Mouse (Mus musculus): Measurements from ENCODE around the gene Hcn2. TPM values are rescaled to one million over a fixed set of nuclear protein-coding genes. Genes with fewer than 3 reads are reported as not detected.

Hcn2 gene
- total RNA-seq (2021): under 1 TPM; 0.47 to 0.84 TPM
- long read RNA-seq, experiment 1, partial matches to known transcripts: 2 of 3 reads
- long read RNA-seq, experiment 1, other reads (novel, unspliced or antisense): 0 of 3 reads
- long read RNA-seq, experiment 2: 0 reads

DNA sequence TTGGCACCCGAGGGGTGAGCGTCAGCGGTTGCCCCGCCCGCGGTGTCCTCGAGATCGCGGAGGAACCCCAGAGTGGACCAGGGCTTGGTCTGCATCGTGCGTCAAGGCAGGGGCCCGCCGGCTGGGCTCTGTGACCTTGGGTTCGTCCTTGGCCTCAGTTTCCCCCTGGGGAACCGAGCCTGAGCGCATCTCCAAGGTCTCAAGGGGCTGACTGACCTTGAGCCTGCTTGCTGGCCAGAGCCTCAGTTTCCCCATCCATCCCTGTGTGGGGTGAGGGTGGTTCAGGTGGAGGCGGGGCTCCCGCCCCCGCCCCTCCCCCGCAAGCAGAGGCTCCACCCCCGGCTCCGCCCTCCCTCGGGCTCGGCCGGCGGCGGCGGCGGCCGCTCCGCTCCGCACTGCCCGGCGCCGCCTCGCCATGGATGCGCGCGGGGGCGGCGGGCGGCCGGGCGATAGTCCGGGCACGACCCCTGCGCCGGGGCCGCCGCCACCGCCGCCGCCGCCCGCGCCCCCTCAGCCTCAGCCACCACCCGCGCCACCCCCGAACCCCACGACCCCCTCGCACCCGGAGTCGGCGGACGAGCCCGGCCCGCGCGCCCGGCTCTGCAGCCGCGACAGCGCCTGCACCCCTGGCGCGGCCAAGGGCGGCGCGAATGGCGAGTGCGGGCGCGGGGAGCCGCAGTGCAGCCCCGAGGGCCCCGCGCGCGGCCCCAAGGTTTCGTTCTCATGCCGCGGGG lies at the start of gene Hcn2:
Hcn2 (plus strand) TSS at position 381 of the 734 bp plus-strand sequence.
- no peak within 1 kb of the TSS for H3K27ac ChIP-seq
- peak within 1 kb of the TSS; percentile 70 for H3K4me3 ChIP-seq
- no peak for DNase-seq
- no peak for TF ChIP-seq CTCF (IDR thresholded peaks at IDR 0.05)
- intact Hi-C loops (cut with DNase I): no loop called here

GRCm38 (mm10) chr10:79668076-79668475 lies 48.4 kb upstream of the Hcn2 start:
- intact Hi-C loops (cut with DNase I): loop anchor here (2.0 kb wide), 1 partner anchor 73 kb away; no protein-coding TSS in a partner anchor
- Histone ChIP-seq H3K27ac (no peak overlapping the region), H3K4me3 (no peak overlapping the region)
- no peak for TF ChIP-seq CTCF (IDR thresholded peaks at IDR 0.05)
- no peak for DNase-seq

GRCm38 (mm10) chr10:79668771-79669575 lies 47.5 kb upstream of the Hcn2 start, which contains the start of gene Tpgs1:
Gene Tpgs1 (plus strand): TSS chr10:79669369.
- TF ChIP-seq CTCF (IDR thresholded peaks at IDR 0.05): peak; percentile 96
- DNase-seq: peak; percentile 92
- peak within 1 kb of the TSS; percentile 86 for H3K4me3 ChIP-seq
- peak within 1 kb of the TSS; percentile 93 for H3K27ac ChIP-seq
- intact Hi-C loops (cut with DNase I): loop anchor here (2.0 kb wide), 1 partner anchor 74 kb away; no protein-coding TSS in a partner anchor

GRCm38 (mm10) chr10:79669576-79670057 lies 46.8 kb upstream of the Hcn2 start:
- DNase-seq: peak; percentile 83
- TF ChIP-seq CTCF (IDR thresholded peaks at IDR 0.05): no peak
- intact Hi-C loops (cut with DNase I): loop anchor here (2.0 kb wide), 1 partner anchor 75 kb away; no protein-coding TSS in a partner anchor
- peak overlapping the region; percentile 86 for H3K4me3 ChIP-seq
- H3K27ac ChIP-seq: peak overlapping the region; percentile 93

- no peak for DNase-seq
- Histone ChIP-seq H3K4me3 (peak overlapping the region; percentile 86), H3K27ac (peak overlapping the region; percentile 93)
- TF ChIP-seq CTCF (IDR thresholded peaks at IDR 0.05): no peak
- intact Hi-C loops (cut with DNase I): no loop called here
Measured at GRCm38 (mm10) chr10:79670071-79670888, 46.2 kb upstream of the Hcn2 start.

DNA sequence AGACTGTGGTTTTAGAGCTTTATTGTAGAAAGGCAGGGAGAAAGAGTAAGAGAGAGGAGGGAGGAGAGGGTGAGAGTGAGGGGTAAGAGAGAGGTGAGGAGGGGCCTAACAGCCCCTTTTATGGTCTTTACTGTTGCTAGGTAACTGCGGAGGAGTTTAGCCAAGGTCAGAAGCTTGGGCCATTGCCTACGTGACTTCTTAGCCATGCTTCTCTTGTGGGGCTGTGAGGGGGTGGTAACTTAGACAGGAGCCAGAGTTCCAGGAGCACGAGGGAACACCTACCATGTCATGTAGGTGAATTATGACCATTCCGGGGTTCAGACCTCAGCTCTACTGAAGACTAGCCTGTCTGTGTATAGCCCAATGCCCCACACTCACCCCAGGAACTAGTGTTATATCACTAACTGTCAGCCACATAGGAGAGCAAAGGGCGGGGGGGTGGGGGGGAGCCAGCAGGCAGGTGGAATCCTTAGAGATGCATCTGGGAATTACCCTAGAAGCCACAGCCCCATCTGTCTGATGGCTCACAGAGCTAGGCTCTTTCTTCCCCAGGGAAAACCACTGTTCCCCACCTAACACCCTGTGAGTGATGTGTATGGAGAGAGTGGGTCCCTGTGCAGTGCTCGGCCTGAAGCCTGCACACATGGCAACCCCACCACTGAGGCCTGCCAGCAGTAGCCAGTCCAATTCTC lies 44.9 kb upstream of the Hcn2 start:
- Histone ChIP-seq H3K27ac (no peak overlapping the region), H3K4me3 (no peak overlapping the region)
- intact Hi-C loops (cut with DNase I): no loop called here
- TF ChIP-seq CTCF (IDR thresholded peaks at IDR 0.05): no peak
- no peak for DNase-seq

DNA sequence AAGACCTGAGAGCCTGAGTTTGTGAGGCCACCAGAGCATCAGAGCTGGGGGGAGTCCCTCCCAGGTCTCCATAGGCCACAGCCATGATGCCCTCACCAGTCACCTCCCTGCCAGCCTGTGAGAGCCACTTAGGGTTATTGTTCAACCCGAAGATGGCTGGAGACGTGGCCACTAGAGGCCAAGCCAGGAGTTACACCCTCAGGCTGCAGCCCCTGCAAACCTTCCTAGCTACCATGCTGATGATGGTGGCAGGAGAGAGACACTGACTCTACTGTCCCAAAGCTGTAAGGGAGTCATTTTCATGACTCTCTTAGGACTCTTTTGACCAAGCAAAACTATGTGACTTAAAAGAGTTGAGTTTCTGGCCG lies 44.4 kb upstream of the Hcn2 start:
- intact Hi-C loops (cut with DNase I): no loop called here
- no peak for TF ChIP-seq CTCF (IDR thresholded peaks at IDR 0.05)
- H3K27ac ChIP-seq: no peak overlapping the region
- DNase-seq: no peak
- H3K4me3 ChIP-seq: no peak overlapping the region

DNA sequence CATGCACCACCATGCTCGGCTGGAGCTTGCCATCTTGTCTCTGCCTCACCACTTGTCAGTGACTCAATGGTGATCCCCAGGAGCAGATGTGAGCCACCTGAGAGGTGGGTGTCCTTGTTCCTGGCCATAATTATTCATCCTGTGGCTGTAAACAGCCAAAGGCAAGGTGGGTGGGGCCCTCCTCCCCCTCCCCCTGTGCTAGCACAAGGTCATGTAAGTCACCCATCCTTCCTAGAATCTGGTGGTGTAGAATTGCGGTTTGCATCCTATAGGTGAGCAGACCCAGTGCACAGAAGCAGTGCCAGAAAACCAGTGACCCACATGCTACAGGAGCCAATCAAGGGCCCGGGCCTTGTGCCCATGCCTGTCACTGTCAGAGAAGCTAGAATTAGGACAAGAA lies 43.4 kb upstream of the Hcn2 start:
- H3K4me3 ChIP-seq: no peak overlapping the region
- TF ChIP-seq CTCF (IDR thresholded peaks at IDR 0.05): no peak
- intact Hi-C loops (cut with DNase I): no loop called here
- no peak overlapping the region for H3K27ac ChIP-seq
- no peak for DNase-seq

DNA sequence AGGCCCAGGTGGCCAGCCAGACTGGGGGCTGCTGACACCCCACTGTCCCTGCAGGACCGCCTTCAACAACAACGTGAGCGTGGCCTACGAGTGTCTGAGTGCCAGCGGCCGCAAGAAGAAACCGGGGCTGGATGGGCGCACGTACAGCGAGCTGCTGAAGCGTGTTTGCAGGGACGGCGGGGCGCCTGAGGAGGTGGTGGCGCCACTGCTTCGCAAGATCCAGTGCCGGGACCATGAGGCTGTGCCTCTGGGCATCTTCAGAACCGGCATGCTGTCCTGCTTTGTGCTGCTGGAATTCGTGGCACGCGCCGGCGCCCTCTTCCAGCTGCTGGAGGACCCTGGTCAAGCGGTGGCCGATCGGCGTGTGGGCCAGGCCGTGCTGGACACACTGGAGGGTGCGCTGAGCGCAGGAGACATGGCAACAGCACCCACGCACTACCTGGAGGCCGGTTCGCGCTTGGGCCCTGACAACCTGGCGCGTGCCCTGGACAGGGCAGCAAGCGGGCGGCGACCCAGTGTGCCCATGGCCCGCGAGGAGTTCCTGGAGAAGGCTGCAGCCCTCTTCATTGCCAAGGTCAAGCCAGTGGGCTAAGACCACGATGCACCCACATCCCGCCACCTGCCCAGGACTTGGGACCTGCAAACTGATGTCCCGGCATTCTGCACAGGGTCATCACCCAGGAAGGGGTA lies 40.9 kb upstream of the Hcn2 start:
- no peak for TF ChIP-seq CTCF (IDR thresholded peaks at IDR 0.05)
- no peak for DNase-seq
- intact Hi-C loops (cut with DNase I): no loop called here
- H3K27ac ChIP-seq: no peak overlapping the region
- no peak overlapping the region for H3K4me3 ChIP-seq

DNA sequence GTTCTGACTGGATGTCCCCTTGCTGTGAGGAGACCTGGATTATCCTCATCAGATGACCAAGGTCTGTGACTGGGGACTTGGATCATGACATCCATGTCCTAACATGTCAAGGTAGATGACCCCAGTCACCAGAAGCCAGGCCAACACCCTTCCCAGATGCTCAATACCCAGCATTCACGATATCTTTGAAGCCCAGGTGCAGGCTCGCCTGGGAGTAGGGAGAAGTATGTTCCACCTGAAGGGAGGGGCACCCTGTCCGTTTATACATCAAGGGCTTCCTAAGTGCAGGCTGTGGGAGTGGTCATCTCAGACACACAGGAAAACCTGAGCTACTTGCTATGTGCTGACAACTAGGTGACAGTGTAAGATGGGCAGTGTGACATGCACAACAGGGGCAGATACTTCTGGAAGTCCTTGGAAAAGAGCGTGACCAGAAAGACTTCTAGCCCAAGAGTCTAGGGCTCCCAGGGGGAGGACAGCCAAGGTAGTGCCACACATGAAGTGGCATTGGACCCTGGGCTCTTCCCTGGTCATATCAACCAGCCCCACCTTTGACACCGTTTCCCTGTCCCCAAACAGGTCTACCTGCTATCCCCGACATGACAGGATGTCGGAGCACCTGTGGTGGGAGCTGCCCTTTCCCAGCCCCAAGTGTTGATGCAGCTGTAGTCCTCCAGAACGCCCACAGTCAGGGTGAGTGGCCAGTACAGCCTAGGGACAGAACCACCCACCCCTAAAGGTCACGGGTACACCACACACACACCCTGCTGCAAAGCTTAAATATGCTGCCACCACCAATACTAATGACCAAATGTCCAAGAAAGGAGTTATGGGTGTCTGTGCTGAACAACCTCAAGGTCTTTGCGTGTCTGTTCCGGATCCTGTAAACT lies 35.6 kb upstream of the Hcn2 start:
- TF ChIP-seq CTCF (IDR thresholded peaks at IDR 0.05): no peak
- peak overlapping the region; percentile 94 for H3K27ac ChIP-seq
- peak overlapping the region; percentile 98 for H3K4me3 ChIP-seq
- intact Hi-C loops (cut with DNase I): no loop called here
- no peak for DNase-seq
